Mouse (Mus musculus): ENCODE results near the gene Hist1h2ad. TPM values are rescaled to one million over a fixed set of nuclear protein-coding genes. Genes with fewer than 3 reads are reported as not detected.
"Not testable (repeated sequence)": the region's sequence is repeated elsewhere in the genome, so short reads cannot be mapped to it uniquely, and the experiment has no call there.

Hist1h2ad gene
- total and polyA plus RNA-seq, 3 experiments, result 13.2 to 744 TPM; not detected in 1

- peak; percentile 98 for DNase-seq (ENCODE audit: extremely low read depth)
- dilution Hi-C loops (cut with MboI; ENCODE audit: extremely low pct_ligation_motif_present, extremely low pct_unique_long_range_greater_than_20kb, low sequenced_read_pairs); in situ Hi-C loops (cut with MboI; ENCODE audit: low pct_ligation_motif_present, low pct_unique_long_range_greater_than_20kb, low sequenced_read_pairs); H3K36me3 ChIP-seq (replicated peaks in 1 of 2; ENCODE audit: control insufficient read depth in 1 of 2, insufficient read depth in 1 of 2, low read length in 1 of 2); H3K27me3 ChIP-seq (replicated peaks); H3K79me2 ChIP-seq (replicated peaks; ENCODE audit: control insufficient read depth, extremely low read depth, insufficient read depth, poor library complexity, severe bottlenecking); H3K9me3 ChIP-seq (replicated peaks; ENCODE audit: low read length): not testable (repeated sequence)
- H3K4me3 ChIP-seq (replicated peaks in 1 of 3; ENCODE audit: low read depth in 2 of 3, low read length in 2 of 3, poor library complexity in 1 of 3), result peak within 1 kb of the TSS; percentile 49 to 70 (median 55)
- H3K9ac ChIP-seq (ENCODE audit: insufficient read depth, low read depth), result peak within 1 kb of the TSS; percentile 100
- TF ChIP-seq CHD1 (IDR thresholded peaks at IDR 0.05; ENCODE audit: low read depth, low read length) (peak; percentile 95; the same call in 1 of the 2 replicates), TBP (conservative IDR thresholded peaks at IDR 0.05; ENCODE audit: low read depth, low read length) (peak; percentile 98), MXI1 (IDR thresholded peaks at IDR 0.05; ENCODE audit: low read depth, low read length) (0 out of 2 replicates have a peak, but pooled peaks have one; percentile 25), IRF4 (IDR thresholded peaks at IDR 0.05; ENCODE audit: low read depth, low read length) (peak; percentile 31; the same call in 1 of the 2 replicates), MAZ (IDR thresholded peaks at IDR 0.05; ENCODE audit: low read depth, low read length) (0 out of 2 replicates have a peak, but pooled peaks have one; percentile 13), POLR2AphosphoS2 (IDR thresholded peaks at IDR 0.05; ENCODE audit: low read depth, low read length) (peak; percentile 100), USF2 (conservative IDR thresholded peaks at IDR 0.05; ENCODE audit: low read depth, low read length) (peak; percentile 18), ZMIZ1 (IDR thresholded peaks at IDR 0.05; ENCODE audit: low read depth, low read length) (peak; percentile 99), NRF1 (IDR thresholded peaks at IDR 0.05; ENCODE audit: low read depth, low read length) (peak; percentile 85), POLR2A (IDR thresholded peaks at IDR 0.05; ENCODE audit: low read depth, low read length) (peak; percentile 97), CHD2 (IDR thresholded peaks at IDR 0.05; ENCODE audit: low read length) (peak; percentile 88), KAT2A (IDR thresholded peaks at IDR 0.05; ENCODE audit: insufficient replicate concordance, low read length) (peak; percentile 68; the same call in 1 of the 2 replicates), MYC (IDR thresholded peaks at IDR 0.05; ENCODE audit: low read depth, low read length) (peak; percentile 77), HCFC1 (IDR thresholded peaks at IDR 0.05; ENCODE audit: low read depth, low read length) (peak; percentile 48), UBTF (IDR thresholded peaks at IDR 0.05; ENCODE audit: low read depth, low read length) (peak; percentile 97), NELFE (IDR thresholded peaks at IDR 0.05; ENCODE audit: low read depth, low read length) (peak; percentile 99), E2F4 (IDR thresholded peaks at IDR 0.05; ENCODE audit: insufficient replicate concordance, low read depth, low read length) (peak; percentile 100), SIN3A (IDR thresholded peaks at IDR 0.05; ENCODE audit: low read length) (peak; percentile 61), BHLHE40 (IDR thresholded peaks at IDR 0.05; ENCODE audit: low read depth, low read length) (peak; percentile 19; the same call in 1 of the 2 replicates), TCF12 (IDR thresholded peaks at IDR 0.05; ENCODE audit: low read depth, low read length) (peak; percentile 87; the same call in 1 of the 2 replicates), MAX (IDR thresholded peaks at IDR 0.05; ENCODE audit: low read length) (peak; percentile 40; the same call in 1 of the 2 replicates), RCOR1 (conservative IDR thresholded peaks at IDR 0.05; ENCODE audit: low read depth, low read length) (0 out of 2 replicates have a peak, but pooled peaks have one; percentile 68)
- peak within 1 kb of the TSS; percentile 98 for H3K4me2 ChIP-seq (ENCODE audit: insufficient read depth, low read depth, poor library complexity, severe bottlenecking)
- H3K27ac ChIP-seq (ENCODE audit: insufficient read depth, low read depth), result peak within 1 kb of the TSS; percentile 93
- H3K4me1 ChIP-seq (ENCODE audit: control insufficient read depth in 1 of 2, insufficient read depth in 2 of 2), result peaks cover 9 to 51% of the 10 kb centered on the region in 2 experiments; a peak in 3 of 4 replicates
Observed at GRCm38 (mm10) chr13:23535137-23536075, 38.8 kb upstream of the Hist1h2ad start, which contains the start of gene Hist1h3g. TSS of gene Hist1h3g (plus strand) at chr13:23535422.

All from CH12.LX (cell line).